Mouse (Mus musculus): Measurements from ENCODE around the gene Snrnp70.
"Not testable (repeated sequence)": the region's sequence is repeated elsewhere in the genome, so short reads cannot be mapped to it uniquely, and the experiment has no call there.

The Snrnp70 gene

GRCm38 (mm10) chr7:45367020-45367880, 28.3 kb downstream of the Snrnp70 start:
- DNase-seq: peak; percentile 99

- DNase-seq: no peak
These were observed 28.9 kb downstream of the Snrnp70 start, which contains the start of gene Ppfia3 for GRCm38 (mm10) chr7:45366652-45367019. Ppfia3 (minus strand) TSS chr7:45367019.

DNA sequence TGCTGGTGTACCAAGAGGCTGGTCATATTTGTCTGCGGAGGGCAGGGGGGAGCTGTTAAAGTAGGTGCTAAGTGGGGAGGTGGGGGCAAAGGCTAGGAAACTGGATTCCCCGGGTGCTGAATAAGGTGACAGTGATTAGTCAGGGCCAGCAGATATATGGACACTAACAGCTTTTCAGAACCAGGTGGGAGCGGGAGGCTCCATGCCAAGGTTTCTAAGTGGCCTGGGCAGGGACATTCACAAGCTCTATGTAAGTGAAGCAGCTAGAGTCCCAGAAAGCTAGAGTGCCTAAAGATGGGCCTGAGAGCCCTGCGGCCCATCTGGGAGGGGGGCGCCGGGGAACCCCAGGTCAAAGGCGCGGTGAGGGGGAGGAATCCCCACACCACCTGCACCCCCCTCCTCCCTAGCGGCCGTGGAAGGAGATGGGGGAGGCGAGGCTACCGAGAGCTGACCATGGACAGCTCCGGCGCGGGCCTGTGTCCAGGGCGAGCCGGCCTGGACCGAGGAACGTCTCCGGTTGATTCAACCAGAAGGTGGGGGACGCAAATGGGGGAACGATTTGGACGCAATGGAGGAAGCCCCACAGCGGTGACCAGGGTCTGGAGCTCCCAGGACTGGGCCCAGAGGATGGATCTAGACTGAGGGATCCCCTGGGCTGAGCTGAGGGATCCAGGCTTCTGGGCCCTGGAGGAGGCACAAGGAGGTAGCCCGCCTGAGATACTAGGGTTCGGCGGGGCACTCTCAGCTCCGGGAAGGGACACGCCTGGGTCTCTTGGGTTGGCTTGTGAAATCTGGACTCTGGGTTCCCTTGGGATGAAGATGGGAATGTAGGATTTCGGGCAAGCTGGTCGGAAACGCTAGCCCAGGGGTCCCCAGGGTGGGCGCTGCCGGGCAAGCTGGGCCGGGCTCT, 29.5 kb downstream of the Snrnp70 start:
- peak; percentile 80 to 81 for DNase-seq

GRCm38 (mm10) chr7:45363983-45364382, 31.6 kb downstream of the Snrnp70 start:
- peak in 1 of 2 experiments; percentile 38 for DNase-seq

DNA sequence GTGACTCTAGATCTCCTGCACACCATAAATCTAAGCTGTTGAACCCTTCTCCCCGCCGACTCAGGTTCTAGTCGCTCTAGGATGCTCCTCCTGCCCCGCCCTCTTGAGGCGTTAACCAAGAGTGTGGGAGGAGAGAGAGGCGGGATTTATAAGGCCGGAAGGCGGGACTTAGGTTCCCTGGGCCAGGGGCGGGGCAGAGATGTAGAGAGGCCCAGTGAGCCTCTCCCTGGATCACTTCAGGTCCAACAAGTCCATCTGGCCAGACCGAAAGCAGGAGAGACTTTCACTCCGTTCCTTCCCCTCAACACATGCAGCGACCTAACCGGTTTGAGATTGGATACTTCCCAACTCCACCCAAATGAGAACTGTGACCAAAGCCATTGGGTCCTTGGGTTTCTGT, 32.7 kb downstream of the Snrnp70 start:
- peak; percentile 74 to 75 for DNase-seq

DNA sequence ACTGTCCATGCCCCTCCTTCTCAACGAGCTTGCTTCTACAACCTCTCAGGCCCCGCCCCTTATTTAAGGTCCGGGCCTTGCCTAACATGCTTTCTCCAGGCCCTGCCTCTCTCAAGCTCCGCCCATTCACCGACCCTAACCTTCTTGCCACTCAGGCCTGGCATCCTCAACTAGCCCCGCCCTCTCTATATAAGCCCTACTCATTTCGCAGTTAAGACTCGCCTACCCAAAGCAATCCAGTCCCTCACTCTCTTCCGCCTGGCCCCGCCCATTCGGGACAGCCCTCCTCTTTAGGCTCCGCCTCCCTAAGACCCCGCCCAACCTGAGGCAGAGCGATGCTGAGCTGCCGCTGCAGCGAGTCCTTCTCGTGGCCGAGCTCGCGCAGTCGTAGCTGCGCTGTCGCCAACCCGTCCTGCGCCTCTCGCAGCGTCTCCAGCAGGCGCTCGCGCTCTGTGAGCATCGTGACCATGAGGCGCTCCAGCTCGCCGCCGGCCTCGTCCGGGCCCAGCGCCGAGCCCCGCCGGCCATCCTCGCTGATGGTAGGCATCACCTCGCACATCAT, 34.2 kb downstream of the Snrnp70 start:
- DNase-seq: peak; percentile 89

DNA sequence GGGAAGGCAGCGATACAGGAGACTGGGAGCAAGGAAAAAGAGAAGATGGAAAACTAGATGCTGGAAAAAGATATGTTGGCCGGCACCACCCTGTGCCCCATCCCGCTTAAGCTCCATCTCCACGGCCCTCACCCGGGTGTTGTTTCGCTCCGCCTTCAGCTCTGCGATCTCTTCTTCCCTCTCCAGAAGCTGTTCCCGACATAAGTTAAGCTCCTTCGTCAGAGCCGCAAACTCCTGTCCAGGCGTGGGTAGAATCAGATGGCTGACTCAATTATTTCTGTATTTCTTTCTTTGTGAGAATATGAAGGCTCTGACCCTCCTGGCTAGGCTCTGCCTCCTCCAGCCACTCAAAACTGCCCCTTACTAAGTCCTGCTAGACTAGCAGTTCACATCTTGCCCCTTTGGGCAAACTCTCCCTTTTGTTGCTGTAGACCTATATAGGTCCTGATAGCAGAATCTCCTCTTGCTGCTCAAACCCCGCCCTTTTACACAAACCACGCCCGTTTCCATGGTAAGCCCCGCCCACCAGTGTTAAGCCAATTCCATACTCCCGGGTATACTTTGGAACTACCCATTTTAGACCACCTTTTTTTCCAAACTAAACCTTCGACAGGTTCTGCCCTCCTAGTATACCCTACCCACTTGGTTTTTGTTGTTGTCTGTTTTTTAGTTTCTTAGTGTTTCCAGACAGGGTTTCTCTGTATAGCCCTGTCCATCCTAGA, 35.0 kb downstream of the Snrnp70 start:
- DNase-seq: no peak

DNA sequence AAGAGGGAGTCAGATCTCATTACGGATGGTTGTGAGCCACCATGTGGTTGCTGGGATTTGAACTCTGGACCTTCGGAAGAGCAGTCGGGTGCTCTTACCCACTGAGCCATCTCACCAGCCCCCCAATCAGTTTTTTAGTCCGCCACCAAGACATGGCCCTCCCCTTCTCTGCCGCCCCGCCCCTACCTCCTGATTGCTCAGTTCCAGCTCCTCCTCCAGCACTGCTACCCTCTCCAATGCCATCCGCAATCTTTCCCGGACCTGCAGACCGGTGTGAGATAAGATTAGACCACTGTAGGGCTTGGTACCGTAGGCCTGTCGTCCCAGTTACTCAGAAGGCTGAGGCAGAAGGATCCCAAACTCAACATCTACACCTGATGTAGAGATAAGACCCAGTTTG, 36.5 kb downstream of the Snrnp70 start:
- not testable (repeated sequence) for DNase-seq

DNA sequence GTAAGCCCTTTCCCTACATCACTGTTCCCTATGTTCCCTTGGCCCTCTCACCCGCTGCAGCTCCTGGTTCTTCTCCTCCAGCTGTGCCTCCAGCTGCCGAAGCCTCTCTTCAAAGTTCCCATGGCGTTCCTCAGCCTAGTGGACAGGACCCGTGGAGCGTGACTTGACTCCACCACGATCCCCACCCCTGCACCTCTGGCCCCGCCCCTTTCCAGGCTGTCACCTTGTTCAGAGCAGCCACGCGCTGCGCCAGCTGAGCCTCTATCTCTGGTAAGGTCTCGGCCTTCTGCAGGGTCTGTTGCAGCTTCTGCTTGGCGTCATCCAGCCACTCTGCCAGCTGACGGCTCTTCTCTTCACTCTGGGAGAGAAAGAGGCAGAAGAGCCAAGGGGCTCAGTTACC, 39.5 kb downstream of the Snrnp70 start:
- no peak for DNase-seq

DNA sequence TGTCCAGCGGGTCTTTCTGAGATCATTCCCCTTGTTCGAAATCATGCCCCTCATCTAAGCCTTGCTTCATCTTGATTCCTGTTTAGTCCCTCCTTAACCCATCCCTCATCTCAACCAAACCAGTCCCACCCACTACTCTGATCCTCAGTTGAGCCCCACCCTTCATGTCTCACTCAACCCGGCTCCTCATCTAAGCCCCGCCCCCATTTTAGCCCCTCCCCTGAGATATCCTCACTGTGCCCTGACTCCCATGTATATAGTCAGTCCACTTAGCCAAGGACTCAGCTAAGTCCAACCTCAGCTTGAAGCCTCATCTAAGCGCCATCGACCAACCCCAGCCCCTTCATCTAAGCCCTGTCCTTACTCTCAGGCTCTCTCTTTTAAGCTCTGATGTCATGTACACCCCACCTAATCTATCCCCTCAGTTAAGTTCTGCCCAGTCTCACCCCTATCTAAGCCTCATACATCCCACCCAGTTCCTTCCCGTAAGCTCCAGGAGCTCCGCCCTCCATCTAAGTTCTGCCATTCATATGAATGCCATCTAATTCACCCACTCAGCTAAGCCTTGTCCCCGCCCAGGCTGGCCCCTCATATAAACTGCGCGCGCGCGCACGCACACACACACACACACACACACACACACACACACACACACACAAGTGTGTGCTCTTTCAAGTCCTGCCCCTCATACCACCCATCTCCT, 40.1 kb downstream of the Snrnp70 start:
- DNase-seq: no peak

- no peak for DNase-seq
These were observed 42.5 kb downstream of the Snrnp70 start for GRCm38 (mm10) chr7:45353041-45353440.

GRCm38 (mm10) chr7:45346905-45347304, 48.6 kb downstream of the Snrnp70 start:
- no peak for DNase-seq

DNA sequence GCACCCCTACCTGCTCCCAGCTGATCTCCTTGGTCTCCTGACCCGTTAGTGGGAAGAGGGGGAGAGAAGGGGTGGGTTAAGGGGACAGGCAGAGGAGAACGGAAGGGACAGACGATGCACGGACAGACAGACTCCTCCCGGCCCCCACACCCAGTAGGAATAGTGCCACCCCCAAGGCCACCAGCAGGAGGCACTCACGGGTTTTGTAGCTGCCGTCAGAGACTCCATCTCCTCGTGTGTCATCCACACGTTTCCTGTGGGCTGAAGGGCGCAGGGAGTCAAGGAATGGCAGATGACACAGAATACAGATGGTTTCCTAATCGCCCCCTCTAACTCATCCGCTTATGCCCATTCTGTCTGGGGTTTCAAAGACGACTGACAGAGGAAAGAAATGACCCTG, 52.0 kb downstream of the Snrnp70 start:
- DNase-seq: peak in 1 of 2 experiments; percentile 65

GRCm38 (mm10) chr7:45342081-45342480, 53.5 kb downstream of the Snrnp70 start:
- no peak for DNase-seq

- DNase-seq: peak; percentile 77 to 96
These were observed 54.2 kb downstream of the Snrnp70 start for GRCm38 (mm10) chr7:45341303-45341702.

- peak in 1 of 2 experiments; percentile 54 for DNase-seq
These were observed 54.9 kb downstream of the Snrnp70 start for GRCm38 (mm10) chr7:45340669-45341068.

DNA sequence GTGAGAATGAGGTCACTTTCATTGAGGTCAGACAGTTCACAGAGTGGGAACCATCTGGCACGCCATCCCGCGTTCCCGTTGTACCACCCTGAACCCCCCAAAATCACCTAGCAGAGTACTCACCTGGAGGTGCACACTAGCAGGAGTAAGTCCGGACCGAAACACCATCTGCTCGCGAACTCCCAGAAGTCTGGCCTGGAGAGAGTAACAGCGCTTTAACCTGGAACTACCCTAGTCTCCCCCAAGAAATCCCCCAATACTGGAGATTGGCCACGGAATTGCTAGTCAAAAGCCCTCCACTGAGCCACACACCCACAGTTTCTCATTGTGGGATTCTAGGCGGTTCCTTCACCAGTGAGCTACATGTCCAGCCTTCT, 55.5 kb downstream of the Snrnp70 start:
- DNase-seq: no peak

- DNase-seq: peak; percentile 73 to 75
These were observed 56.0 kb downstream of the Snrnp70 start for GRCm38 (mm10) chr7:45339410-45340065.

DNA sequence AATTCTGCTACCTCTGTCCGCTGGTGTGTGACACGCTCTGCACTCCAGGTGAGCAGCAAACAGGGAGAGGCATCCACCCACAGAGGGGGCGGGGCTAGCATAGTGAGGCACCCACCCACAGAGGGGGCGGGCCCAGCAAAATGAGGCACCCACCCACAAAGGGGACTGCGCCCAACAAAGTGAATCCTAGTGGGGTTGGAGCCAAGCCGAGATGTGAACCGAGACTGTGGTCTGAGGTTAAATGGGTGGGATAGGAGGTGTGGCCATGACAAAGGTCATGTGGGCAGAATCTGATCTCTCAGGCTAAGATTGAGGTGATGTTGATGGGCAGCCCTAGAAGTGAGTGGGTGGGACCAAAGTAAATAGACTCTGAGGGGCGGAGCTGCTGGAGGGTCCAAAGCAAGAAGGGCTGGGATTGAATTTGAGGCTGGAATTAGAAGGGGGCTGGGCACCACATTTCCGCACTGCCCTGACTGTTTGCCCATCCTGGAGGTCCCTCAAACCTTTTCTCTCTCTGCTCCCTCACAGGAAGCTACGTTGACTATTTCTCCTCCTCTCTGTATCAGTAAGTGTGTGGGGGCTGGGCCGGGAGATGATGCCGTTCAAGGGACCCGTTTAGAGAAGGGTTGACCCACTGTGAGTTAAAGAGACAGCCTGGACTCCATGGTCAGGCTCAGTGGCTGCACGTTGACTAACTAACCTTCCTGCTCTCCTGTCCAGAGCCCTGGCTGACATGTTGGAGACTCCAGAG, 57.2 kb downstream of the Snrnp70 start:
- DNase-seq: peak; percentile 40 to 48

- DNase-seq: no peak
These were observed 58.1 kb downstream of the Snrnp70 start for GRCm38 (mm10) chr7:45337469-45337868.

GRCm38 (mm10) chr7:45336319-45336718, 59.2 kb downstream of the Snrnp70 start:
- no peak for DNase-seq

Measured in cerebellum, postnatal 14 days (tissue).